Mouse (Mus musculus): ENCODE results near the gene Dek.

DNA sequence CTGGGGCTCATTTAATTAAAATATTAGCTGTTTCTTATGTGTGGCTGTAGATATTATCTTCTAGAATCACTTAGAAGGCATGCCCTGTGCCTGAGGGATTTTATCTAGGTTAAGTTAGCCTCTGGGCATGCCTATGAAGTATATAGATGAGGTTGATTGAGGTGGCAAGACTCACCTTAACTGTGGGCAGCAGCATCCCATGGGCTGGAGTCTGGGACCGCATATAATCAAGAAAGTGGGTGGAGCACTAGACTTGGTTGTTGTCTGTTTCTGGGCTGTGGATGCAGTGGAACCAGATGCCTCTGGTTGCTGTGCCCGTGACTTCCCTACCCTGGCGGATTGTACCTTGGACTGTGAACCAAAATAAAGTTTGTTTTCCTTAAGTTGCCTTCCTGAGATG lies 6.1 kb upstream of the Dek start:
- TF ChIP-seq CTCF (IDR thresholded peaks at IDR 0.05; ENCODE audit: low read depth, low read length) (no peak), POLR2A (IDR thresholded peaks at IDR 0.05; ENCODE audit: extremely low read depth, insufficient read depth, low read length) (no peak)

Measured in liver, adult 2 months (tissue).